Mouse (Mus musculus): ENCODE measurements around the gene Efcab6. TPM values are rescaled to one million over a fixed set of nuclear protein-coding genes. Genes with fewer than 3 reads are reported as not detected.

Gene Efcab6
- total RNA-seq, 2 experiments from 2014 or later = not detected

GRCm38 (mm10) chr15:83982186-83982936 is 82.8 kb downstream of the Efcab6 start:
- ATAC-seq (ENCODE audit: poor library complexity, severe bottlenecking) = no peak

GRCm38 (mm10) chr15:83978865-83979264 is 86.3 kb downstream of the Efcab6 start:
- no peak for ATAC-seq (ENCODE audit: poor library complexity, severe bottlenecking)

- ATAC-seq (ENCODE audit: poor library complexity, severe bottlenecking) = no peak
These were observed 88.1 kb downstream of the Efcab6 start for GRCm38 (mm10) chr15:83977108-83977507.

DNA sequence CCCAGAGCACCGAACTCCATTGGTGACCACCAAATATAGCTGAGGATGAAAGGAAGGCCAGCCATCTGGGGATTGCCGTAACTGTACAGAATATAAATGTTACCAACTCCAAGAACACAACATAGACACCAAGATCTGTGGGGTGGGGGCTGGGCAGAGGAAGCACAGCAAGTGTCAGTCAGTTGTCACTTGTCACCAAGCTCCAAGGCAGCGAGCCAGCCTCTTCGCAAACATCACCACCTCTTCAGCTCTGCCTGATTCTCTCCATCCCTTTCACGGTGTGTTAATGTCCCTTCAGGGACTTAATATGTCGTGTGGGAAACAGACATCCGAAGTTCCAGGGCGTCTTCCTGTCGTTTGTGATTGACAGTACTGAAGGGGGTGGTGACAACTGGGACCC is 93.0 kb downstream of the Efcab6 start:
- no peak for ATAC-seq (ENCODE audit: poor library complexity, severe bottlenecking)

GRCm38 (mm10) chr15:83967802-83968201 is 97.4 kb downstream of the Efcab6 start:
- ATAC-seq (ENCODE audit: poor library complexity, severe bottlenecking) = no peak

GRCm38 (mm10) chr15:83965126-83965525 is 100.1 kb downstream of the Efcab6 start:
- ATAC-seq (ENCODE audit: poor library complexity, severe bottlenecking) = no peak

DNA sequence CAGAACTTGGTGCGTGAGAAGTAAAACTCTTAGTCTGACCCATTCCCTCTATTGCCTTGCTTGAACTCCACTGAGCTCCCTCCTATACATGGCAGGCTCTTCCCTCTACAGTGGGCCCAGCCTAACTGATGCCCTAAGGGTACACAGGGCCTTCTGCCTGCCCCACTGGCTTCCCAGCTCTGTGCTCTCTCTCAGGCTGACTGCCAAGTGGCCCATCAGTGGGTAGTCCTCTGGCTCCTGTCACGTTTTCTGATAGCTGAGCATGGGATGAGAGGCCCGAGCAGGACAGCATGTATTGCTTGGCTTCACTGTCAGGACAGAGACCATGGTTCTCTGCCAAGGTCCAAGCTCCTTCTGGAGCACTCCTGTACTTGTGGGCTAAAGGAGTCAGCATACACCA is 106.8 kb downstream of the Efcab6 start:
- no peak for ATAC-seq (ENCODE audit: poor library complexity, severe bottlenecking)

DNA sequence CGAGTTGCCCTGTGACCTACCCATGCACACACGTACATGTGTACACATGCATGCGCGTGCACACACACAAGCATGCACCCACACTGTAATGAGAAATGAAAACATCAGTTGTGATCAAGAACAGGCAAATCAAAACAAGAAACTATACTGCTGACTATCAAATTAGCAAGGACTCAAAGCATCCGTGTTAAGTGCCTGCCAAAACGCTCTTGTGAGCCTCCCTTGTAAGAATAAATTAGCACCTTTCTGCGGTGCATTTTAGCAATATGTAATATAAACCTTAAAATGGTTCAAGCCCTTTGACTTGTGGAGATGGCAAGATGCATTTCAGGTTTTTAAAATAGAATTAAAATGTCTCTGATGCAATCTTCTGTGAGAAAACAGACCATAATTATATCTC is 108.2 kb downstream of the Efcab6 start:
- ATAC-seq (ENCODE audit: poor library complexity, severe bottlenecking) = no peak

- ATAC-seq (ENCODE audit: poor library complexity, severe bottlenecking) = no peak
These were observed 109.1 kb downstream of the Efcab6 start for GRCm38 (mm10) chr15:83955948-83956707.

GRCm38 (mm10) chr15:83949729-83950491 is 115.3 kb downstream of the Efcab6 start:
- no peak for ATAC-seq (ENCODE audit: poor library complexity, severe bottlenecking)

GRCm38 (mm10) chr15:83939703-83940102 is 125.5 kb downstream of the Efcab6 start:
- ATAC-seq (ENCODE audit: poor library complexity, severe bottlenecking) = no peak

DNA sequence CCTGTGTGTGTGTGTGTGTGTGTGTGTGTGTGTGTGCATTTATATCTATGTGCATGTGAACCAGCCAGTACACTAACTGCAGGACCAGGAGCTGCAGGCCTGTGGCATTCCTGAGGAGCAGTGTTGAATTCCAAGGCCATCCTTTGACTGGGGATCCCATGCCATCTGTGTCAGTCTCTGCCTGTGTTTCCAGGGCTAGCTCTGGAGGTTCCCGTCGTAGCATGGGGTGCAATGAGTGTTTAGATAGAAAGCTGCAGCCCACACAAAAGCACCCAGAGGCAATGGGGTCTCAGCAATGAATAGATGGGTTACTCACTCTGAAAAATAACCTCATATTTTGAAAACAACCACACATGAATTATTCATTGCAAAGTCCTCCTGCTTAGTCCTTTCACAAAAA is 126.7 kb downstream of the Efcab6 start:
- no peak for ATAC-seq (ENCODE audit: poor library complexity, severe bottlenecking)

DNA sequence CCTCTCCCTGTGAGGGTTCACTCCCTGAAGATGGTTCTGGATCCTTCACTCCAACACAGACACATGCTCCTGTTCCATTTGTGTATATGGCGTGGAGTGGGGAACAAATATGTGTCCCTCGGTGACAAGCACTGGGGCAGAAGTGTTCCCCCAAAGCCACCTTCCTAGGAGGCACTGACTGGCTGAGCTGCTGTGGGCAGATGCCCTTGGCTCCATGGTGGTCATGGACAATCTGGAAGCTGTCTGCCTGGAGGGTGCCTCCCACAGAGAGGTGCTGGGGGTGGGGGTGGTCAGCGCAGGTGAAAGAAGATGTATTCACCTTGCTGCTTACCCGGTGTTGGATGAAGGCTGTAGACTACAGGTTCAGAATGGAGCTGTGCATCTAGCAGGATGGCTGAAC is 128.7 kb downstream of the Efcab6 start:
- no peak for ATAC-seq (ENCODE audit: poor library complexity, severe bottlenecking)

DNA sequence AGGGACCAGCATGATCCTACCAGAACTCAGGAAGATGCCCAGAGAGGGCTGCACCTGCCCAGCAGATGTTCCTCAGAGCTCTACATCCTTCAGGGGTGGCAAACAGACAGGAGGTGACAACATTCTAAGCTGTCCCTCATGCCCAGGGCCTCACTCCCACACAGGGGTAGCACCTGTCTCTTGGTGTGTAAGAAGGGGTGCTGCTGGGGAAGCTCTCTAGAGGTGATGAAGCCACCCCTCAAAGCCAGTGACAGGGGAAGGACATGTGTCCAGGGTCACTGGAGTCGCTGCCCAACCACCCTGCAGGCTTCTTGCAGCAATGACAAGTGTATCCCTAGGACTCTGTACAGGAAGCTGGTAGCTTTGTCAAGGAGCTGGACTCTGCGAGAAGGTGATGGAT is 130.4 kb downstream of the Efcab6 start:
- no peak for ATAC-seq (ENCODE audit: poor library complexity, severe bottlenecking)

DNA sequence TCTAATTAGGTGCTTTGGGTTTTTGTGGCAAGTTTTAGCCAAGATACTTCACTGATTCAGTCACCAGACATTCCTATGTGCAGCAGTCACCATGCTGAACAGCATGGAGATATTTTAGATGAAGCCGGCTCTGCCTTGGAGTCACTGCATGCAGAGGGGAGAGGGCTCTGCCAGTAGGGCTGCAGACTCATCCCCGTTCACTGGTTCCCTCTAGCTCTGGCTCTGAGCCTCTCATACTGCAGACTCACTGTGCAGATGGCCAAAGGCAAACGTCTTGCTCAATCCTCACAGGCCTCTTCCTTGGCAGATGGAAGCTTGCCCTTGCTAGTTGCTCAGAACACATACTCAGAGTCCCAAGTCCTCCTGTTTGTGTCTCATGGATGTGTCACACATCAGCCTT is 139.8 kb downstream of the Efcab6 start:
- ATAC-seq (ENCODE audit: poor library complexity, severe bottlenecking) = no peak

- no peak for ATAC-seq (ENCODE audit: poor library complexity, severe bottlenecking)
These were observed 140.5 kb downstream of the Efcab6 start for GRCm38 (mm10) chr15:83924656-83925055.

DNA sequence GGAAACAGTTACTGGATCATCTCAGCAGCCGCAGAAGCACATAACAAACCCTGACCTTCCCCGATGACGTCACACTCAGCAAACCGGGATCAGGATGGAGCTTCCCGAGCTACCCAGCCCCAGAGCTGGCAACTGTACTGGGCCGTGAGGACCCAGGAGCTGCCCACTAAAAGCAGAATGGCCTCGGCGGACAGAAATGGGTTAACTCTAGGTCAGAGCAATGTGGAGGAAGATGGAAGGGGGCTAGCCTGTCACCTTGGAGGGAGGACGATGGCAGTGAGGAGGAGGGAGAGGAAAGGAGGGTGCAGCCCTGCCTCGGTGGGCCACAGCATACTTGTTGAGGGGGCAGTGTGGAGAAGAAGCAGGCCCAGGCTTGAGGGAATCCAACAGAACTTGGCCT is 149.8 kb downstream of the Efcab6 start:
- ATAC-seq (ENCODE audit: poor library complexity, severe bottlenecking) = no peak

GRCm38 (mm10) chr15:83913028-83913714 is 152.0 kb downstream of the Efcab6 start:
- ATAC-seq (ENCODE audit: poor library complexity, severe bottlenecking) = no peak

DNA sequence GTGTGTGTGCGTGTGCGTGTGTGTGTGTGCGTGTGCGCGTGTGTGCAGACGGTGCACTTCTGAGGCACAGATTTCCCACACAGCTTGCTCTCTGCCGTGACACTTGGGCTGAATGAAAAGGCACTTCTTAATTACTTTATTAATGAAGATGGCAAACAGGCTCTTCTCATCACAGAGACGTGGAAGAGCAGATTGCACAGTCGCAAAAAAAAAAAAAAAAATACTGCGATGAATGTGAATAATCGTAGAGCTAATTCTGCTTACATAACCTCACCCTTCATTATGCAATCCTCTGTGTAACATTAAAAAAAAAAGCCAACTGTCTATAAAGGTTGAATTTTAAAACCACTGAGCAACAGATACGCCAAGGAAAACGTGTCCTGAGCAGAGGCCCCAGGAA is 158.7 kb downstream of the Efcab6 start:
- no peak for ATAC-seq (ENCODE audit: poor library complexity, severe bottlenecking)

DNA sequence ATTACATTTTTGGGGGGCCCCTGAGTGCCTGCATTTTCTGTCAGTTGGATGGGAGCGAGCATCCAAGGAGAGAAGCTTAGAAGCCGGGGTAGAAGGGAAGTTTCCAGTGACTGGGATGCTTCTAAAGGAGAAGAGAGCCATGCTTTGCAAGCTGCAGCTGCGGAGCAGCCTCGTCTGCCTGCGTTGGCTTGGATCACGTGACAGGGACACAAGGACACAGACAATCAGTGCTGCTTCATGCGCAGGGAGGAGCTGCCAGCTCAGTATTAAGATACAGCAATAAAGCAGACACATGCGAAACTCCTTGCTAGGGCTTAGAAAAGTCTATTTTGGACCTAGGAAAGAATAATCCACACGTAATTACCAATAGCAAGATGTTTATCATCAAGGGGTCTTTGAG is 167.9 kb downstream of the Efcab6 start:
- ATAC-seq (ENCODE audit: poor library complexity, severe bottlenecking) = no peak

DNA sequence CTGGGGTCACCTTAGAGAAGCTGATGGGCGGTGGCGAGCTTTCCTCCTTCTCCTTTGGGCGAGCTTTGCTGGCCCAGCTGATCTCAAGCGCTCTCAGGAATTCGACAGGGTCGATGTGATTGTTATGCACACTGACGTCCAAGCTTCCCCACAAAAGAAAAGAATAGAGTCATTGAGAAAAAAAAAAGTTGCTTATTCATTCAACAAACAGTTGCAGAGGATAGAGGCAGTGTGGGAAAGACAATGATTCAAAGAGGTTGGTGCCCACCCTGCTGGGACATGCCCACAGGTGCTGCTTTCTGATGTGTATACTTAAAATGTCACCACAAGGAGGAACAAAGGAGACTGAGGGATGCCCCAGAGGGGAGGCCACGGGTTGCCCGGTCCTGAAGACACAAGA is 169.2 kb downstream of the Efcab6 start:
- no peak for ATAC-seq (ENCODE audit: poor library complexity, severe bottlenecking)
